Mouse (Mus musculus): ENCODE measurements around the gene Eapp.

- TF ChIP-seq MEF2A (IDR thresholded peaks at IDR 0.05; ENCODE audit: borderline replicate concordance, low read depth, low read length) (no peak), MAX (IDR thresholded peaks at IDR 0.05; ENCODE audit: low read length) (no peak), ZKSCAN1 (IDR thresholded peaks at IDR 0.05; ENCODE audit: borderline replicate concordance, low read depth, low read length) (no peak), MAFK (IDR thresholded peaks at IDR 0.05; ENCODE audit: insufficient replicate concordance, low read length) (no peak), TCF12 (IDR thresholded peaks at IDR 0.05; ENCODE audit: low read depth, low read length) (no peak), CTCF (conservative IDR thresholded peaks at IDR 0.05 in 1 of 2, IDR thresholded peaks at IDR 0.05 in 1 of 2; ENCODE audit: low read depth in 2 of 2, low read length in 2 of 2) (no peak), CHD2 (IDR thresholded peaks at IDR 0.05; ENCODE audit: low read length) (no peak), POLR2A (IDR thresholded peaks at IDR 0.05; ENCODE audit: low read depth, low read length) (no peak), ZNF384 (IDR thresholded peaks at IDR 0.05; ENCODE audit: low read depth, low read length) (no peak), SIN3A (IDR thresholded peaks at IDR 0.05; ENCODE audit: low read length) (no peak), MYC (IDR thresholded peaks at IDR 0.05; ENCODE audit: low read depth, low read length) (no peak), TBP (conservative IDR thresholded peaks at IDR 0.05; ENCODE audit: low read depth, low read length) (no peak), EP300 (IDR thresholded peaks at IDR 0.05; ENCODE audit: low read length) (no peak), POLR2AphosphoS2 (IDR thresholded peaks at IDR 0.05; ENCODE audit: low read depth, low read length) (no peak)
Observed at GRCm38 (mm10) chr12:54652346-54652745, 43.4 kb downstream of the Eapp start.
